Mouse (Mus musculus): Measurements from ENCODE around the gene Aspg. TPM values are rescaled to one million over a fixed set of nuclear protein-coding genes. Genes with fewer than 3 reads are reported as not detected.

The Aspg gene
- polyA plus RNA-seq (2014; fragmentation: Illumina TruSeq; extraction: RNeasy Lipid Tissue Mini Kit (QIAGEN cat#74804); ENCODE audit: insufficient read depth, low read depth, low replicate concordance): 1.8 TPM

GRCm38 (mm10) chr12:112106541-112106971, at the start of gene Aspg:
Aspg (plus strand) TSS chr12:112106679.

GRCm38 (mm10) chr12:112145875-112146651, 39.6 kb downstream of the Aspg start, which contains the start of gene Kif26a:
Kif26a (plus strand) TSS chr12:112146208.

Other genes with a start within 250 kb of the Aspg start
- 17.1 TPM for gene Ppp1r13b, start 198.6 kb upstream of the Aspg start, polyA plus RNA-seq (2014; fragmentation: Illumina TruSeq; extraction: RNeasy Lipid Tissue Mini Kit (QIAGEN cat#74804); ENCODE audit: insufficient read depth, low read depth, low replicate concordance)
- gene Atp5mpl, start 139.7 kb upstream of the Aspg start, polyA plus RNA-seq (2014; fragmentation: Illumina TruSeq; extraction: RNeasy Lipid Tissue Mini Kit (QIAGEN cat#74804); ENCODE audit: insufficient read depth, low read depth, low replicate concordance): 580 TPM
- not detected for gene Tdrd9, start 135.1 kb upstream of the Aspg start, polyA plus RNA-seq (2014; fragmentation: Illumina TruSeq; extraction: RNeasy Lipid Tissue Mini Kit (QIAGEN cat#74804); ENCODE audit: insufficient read depth, low read depth, low replicate concordance)
- not detected for gene Rd3l, start 125.4 kb upstream of the Aspg start, polyA plus RNA-seq (2014; fragmentation: Illumina TruSeq; extraction: RNeasy Lipid Tissue Mini Kit (QIAGEN cat#74804); ENCODE audit: insufficient read depth, low read depth, low replicate concordance)
- gene Kif26a, start 39.5 kb downstream of the Aspg start, polyA plus RNA-seq (2014; fragmentation: Illumina TruSeq; extraction: RNeasy Lipid Tissue Mini Kit (QIAGEN cat#74804); ENCODE audit: insufficient read depth, low read depth, low replicate concordance): 4.2 TPM